Mouse (Mus musculus): Measurements from ENCODE around the gene Cops9.

The Cops9 gene

DNA sequence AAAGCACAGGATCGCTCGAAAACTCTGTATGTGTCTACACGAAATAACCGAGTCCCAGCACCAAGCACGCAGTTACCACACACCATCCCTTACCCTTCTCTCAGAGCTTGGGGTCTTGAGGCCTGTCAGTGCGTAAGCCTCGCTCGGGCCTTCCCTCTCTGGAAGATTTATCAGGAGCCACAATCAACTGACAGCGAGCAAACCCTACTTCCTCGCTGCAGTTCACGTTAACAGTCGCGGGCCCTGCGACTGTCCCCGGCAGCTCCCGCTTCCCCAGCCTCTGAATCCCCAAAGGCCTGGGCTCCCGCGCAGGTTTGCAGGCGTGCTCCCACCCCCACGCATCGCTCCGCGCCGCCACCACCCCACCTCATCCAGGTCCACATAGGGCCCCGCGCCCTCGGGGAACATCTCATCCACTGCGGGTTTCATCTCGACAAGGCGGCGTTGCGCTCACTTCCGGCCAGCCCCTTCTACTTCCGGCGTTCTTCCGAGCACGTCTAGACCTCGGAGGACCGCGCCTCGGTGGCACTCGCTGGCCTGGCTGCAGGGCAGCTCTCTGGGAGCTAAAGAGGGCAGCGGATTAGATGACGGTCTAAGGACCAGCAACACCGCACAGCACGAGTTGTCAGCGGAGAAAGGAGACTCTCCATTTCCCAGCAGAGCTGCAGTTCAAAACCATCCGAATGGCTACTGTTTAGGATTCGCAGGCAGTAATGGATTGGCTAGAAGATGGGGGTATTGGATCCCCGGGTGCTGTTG lies at the start of gene Cops9:
Cops9 (minus strand) TSS at position 472 of the 759 bp plus-strand sequence.
- DNase-seq = peak; percentile 93

DNA sequence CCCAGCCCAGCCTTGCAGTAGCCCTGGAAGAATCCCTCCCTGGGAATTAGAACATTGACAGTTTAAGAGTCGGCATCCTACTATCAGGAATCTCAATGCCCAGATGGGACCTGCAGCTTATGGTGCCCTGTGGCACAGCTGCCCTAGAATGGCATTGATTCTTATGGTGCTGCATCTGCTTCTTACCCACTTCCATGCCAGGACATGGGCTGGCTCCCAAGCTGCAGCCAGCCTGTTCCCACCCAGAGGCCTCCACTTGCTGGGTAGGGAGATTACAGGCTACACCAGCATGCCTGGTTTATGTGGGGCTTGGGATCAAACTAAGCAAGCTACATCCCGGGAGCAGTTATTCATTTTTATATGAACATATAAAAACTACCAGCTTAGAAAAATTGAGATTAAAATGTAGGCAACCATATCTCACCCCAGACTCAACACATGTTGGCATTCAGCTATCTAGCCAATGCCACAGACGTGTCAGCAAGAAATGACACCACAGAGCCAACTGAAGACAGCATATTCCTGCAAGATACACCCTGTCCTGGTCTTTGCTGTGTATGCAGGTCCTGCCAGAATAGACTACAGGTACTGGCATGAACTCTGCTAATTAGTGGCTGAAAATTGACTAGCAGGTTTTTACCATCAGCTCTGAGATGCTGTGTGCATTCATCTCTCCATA lies 49.5 kb upstream of the Cops9 start:
- no peak for DNase-seq

DNA sequence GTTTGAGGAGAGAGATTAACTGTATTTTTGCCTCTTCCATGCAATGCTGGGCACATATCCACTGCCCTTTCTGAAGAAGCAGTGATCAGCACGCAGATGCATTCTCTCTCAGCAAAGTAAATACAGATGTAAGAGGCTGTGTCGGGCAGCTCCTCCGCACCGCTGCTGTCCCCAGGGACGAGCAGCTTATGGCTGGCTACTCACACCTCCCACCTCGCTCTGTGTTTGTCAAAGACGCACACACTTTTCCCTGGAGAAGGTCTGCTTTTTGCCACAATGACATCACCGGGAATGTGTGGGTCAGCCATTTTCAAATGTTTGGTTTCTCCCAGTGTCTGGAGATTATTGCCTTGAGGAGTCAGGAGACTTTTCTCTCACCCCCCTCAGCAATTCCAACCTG lies 45.2 kb upstream of the Cops9 start:
- DNase-seq = no peak

DNA sequence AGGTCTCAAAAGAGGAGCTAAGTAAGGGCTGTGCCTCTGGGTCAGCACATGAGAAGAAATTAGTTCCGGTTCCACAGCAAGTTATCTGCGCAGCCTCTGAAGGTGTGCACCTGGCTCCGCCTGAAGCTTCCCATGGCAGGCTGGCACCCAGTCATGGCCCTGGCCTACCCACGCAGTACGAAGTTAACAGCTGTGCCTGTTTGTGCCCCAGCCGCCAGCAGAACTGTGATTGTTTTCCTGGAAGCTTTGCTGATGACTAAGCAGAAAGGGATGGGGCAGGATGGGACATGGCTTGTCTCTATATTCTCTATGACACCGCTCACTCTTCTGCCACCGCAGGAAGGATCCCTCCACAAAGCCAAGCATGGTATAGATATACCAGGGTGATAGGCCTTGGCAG lies 41.4 kb upstream of the Cops9 start:
- no peak for DNase-seq

DNA sequence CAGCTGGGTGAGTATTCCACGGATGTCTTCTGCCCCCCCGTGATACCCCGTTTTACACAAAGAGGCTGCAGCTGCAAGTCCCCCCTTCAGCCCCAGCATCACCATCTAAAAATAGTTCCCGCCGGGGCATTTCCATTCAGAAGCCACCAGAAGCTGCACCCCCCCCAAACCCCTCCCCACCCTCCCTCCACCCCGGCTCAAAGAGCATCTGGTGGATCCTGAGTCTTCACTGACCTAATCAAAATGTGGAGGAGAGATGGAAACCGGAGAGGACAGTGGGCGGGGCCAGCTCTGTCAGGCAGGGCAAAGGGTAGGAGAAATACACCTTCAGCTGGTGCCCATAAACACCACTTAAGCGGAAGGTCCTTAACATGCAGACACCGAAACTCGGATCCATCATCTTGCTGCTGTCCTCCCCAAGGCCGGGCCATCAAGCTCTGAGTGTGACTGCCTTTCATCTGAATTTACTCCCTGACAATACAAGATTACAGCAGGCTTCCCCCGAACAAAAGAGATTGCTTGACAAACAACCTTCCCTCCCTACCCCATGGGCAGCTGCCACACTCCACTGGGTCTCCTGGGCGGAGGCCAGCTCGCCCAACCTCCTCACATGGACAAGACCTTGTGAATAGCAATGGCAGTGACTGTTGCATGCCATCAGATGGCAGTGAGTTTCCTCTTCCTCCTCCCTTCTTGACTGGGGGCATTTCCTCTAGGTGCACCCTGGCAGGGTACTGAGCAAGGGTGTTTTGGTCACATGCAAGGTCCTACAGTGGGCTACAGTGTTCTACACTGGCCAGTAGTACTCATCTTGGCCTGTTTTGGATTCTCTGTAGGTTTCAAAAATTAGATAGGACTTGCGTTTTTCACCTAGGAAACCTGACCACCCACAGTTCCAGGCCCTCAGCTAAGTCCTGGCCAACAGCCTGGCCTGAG lies 39.2 kb upstream of the Cops9 start:
- DNase-seq = no peak

DNA sequence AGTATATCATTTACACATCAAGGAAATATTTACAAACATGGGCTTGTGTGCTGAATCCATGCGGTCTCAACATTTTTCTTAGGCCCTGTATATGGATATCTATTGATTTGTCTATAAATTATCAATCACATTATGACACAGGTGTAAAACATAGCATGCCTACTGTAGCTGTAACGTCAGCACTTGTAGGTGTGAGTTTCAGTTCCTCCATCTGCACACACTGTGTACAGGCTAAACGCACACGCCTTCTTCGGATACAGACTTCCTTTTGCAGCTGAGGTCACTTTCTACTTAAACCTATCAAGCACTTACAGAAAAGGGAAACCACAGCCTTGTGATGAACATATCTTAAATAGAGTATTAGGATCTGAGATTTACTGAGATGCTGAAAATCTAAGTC lies 37.0 kb upstream of the Cops9 start:
- no peak for DNase-seq

DNA sequence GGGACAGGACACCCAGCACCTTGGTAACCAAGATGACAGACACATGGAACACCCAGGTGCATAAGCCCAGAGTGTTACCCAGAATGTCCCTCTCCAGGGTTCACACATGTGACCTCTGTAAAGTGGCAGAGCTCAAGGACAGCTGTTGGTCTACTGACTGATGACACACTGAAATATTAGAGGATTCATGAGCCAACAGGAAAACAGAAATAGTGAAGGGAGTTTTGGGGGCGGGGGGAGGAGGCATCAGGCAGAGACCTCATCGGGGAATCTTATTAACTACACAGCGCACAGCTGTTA lies 34.8 kb upstream of the Cops9 start:
- peak; percentile 30 for DNase-seq

DNA sequence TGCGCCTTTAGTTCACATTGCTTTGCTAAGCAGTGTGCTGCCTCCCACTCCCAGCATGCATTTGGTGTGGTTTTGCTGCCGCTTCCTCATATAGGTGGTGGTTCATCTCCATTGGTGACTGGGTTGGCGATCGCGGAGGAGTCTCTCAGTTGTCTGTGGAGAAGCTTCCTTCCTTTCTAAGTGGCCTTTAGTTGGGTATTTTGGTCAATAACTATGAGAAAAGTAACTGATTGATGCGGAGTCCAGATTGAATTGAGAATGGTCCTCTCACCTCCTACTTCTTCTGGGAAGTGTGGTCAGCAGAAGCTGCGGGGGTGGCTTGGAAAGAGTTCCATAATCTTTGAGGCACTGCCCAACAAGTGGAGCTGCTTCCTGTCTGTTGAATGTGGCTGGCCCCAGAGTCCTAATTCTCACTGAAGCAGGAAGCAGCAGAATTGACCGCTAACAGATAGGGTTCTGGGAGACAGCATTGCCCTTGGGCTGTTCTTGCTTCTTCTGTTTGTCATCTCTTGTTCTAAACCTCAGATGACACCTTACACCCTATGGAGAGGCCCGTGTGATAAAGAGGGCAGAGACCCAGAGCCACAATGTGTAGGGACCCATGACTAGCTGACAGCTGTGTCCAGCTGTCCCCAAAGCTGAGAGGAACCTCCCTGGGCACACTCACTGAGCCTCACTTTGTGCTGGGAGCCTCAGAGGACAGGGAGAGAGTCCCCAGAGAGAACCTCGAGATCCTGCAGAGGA lies 34.3 kb upstream of the Cops9 start:
- no peak for DNase-seq

DNA sequence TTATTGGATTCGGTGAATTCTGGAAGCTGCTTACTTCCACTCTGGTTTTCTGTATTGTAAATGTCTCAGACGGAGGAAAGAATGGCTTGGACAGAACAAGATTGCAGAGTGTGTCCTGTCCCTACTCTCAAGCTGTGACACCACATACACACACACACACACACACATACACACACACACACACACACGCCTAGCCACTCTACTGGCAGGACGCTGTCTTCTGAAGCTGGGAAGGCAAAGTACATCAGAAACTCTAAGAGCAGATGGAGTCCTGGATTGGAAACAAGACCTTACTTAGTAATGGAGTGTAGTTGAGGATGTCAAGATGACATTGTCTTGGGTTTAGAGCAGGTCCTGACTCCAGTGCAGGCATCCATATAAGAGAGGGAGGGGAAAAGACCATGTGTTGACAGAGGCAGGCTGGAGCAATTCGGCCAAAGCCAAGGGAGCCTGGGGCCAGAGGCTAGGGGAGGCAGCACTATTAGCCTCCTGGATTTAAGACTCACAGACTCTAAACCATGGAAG lies 31.5 kb upstream of the Cops9 start:
- DNase-seq = peak; percentile 38

DNA sequence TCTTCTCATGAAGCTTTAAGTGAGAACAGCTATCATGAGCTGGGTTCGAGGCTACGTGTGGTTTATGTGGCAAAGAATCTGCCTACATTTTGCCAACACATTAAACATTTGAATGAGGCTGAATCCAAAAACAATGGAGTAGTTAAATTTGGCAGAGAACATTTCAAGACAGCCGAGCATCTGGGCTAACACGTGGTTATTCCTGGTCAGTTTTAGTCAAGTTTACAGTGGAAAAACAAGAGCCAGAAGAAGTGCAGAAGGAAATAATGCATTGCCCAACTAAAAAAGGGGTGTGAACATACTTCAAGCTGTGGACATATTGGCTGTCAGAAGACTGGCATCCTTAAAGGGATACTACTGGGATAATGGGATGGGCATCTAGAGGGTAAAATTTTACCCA lies 29.5 kb upstream of the Cops9 start:
- DNase-seq = no peak

DNA sequence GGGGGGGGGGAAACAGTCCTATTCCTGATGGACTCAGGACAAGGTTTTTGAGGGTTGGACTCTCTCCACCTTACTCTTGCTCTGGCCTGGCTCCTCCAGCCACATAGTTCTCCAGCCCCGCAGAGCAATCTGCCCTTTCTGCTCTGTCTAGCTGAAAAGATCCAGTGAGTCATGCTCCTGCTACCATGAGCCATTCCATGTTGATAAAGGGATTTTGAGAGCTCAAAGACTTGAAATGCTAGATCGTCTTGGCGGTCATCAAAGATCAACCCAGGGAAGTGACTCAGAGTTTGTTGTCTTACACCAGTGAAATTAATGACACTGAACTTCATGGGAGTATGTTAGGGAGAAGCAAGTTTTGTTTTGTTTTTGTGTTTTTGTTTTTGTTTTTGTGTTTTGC lies 27.6 kb upstream of the Cops9 start:
- no peak for DNase-seq

DNA sequence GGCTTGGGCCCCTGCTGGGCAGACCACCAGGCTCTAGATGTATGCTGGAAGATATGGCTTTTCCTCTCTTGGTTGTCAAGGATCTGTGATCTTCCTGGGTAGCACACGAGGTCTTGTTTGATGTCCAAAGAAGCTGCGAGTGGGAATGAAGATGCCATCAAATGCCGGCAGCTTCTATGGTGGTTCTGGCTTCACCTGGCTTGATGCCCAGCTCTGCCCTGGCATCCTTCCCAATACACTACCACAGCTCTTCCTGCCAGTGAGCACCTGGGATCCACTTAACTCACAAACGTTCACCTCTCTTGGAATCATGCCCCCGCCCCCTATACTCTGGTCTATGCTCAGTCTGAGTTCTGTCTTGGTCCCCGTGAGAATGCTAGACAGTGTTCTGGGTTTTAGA lies 25.3 kb upstream of the Cops9 start:
- DNase-seq = no peak

DNA sequence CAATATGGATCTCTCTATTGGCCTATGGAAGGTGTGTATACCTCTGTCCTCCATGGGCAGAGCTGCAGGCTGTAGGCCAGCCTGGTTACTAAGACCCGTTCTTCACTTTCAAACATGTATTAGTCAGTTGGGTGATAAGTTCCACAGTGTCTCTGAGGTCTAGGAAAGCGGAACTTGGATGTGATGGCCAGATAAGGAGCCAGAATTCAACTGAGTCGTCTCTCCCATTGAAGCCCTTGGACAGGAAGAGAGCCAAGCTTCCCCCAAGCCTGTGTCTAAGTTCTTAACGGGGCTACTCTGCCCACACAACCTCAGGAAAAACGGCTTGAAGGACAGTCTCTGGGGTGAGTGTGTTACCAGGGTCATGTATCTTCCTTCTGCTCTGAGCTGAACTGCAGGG lies 17.6 kb upstream of the Cops9 start:
- no peak for DNase-seq

DNA sequence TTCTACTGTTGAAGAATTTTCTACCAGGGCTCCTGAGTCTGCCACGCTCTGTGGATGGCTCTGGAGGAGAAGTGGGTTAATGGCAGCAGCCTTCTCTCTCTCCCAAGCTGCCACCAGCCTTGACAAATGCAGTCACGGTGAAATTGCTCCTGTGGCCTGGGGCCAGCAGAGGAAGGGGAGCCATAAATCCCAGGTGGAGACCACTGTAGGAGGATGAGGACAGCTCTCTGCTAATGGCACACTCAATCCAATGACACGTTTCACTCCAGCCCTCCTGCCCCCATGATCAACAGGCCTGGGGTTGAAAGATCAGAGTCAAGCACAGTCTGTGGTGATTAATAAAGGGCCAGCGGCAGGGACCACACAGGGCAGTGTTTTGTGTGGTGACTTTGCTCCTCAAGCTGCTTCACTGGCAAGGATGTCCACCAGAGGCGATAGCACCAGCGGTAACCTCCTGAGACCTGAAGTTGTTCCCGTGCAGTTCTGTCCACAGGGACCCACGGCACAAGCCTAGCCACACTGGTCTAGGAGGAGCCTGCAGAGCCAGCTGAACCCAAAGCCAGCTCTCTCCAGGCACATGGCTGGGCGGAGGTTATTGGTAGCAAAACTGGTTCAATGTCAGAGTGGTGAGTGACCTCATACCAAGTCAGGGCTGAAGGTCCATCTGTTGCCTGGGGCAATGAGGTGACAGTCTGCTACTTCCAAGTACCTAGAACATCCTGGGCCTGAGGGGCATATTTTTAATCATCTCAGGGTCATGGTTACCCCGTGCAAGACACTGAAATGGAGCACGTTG lies 15.4 kb upstream of the Cops9 start:
- DNase-seq = no peak

DNA sequence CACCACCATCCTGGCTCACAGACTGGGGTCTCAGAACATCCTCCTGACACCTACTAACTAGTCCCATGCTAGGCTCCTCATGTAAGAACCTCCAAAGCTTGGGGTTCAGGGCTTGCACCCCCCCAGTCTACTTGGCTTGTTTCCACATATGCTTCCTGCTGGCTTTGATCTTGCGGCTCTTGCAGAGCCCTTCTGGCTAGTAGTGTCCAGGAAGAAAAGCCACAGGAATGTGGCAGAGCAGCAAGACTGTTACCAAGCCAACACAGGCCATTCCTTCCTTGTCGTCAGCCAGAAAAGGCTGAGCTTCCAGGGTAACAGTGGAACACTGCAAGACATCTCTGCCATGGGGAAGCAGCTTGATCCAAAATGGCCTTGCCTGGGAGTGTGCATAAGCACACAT lies 12.9 kb upstream of the Cops9 start:
- DNase-seq = peak; percentile 55

DNA sequence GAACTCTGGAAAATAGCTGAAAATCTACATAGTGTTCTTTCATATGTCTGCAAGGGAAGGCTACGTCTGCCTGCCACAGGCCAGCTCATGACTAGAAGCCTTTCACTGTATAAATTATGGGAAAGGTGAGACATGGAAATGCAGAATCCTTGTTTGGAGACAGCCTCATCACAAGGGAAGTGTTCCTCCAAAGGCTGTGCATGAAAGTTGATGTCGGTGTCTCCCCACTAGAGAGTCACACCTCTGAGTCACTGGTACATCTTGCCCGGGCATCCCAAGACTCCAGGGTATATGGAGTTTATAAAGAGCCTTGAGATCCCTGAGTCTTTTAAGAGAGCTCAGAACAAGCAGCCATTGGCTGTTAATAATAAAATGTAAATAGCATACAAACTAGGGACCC lies 11.4 kb upstream of the Cops9 start:
- DNase-seq = no peak

DNA sequence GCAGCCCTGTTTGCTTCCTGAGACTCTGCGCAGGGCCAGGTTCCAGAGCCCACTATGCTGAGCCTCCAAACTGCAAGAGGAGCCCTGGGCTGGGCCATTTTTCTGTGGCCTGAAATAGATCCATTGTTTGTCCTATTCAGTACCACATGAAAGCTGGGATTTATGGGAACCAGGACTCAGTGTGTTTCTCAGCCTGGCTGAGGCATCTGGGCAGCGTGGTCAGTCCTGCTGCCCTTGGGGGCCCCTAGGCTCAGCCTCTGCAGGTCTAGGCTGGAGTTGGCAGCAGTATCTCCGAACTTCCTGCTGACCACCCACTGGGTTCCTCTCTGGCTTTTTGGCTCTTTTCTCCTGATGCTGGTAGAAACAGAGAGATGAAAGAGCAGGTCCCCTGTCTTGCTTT lies 9.7 kb upstream of the Cops9 start:
- DNase-seq = no peak

DNA sequence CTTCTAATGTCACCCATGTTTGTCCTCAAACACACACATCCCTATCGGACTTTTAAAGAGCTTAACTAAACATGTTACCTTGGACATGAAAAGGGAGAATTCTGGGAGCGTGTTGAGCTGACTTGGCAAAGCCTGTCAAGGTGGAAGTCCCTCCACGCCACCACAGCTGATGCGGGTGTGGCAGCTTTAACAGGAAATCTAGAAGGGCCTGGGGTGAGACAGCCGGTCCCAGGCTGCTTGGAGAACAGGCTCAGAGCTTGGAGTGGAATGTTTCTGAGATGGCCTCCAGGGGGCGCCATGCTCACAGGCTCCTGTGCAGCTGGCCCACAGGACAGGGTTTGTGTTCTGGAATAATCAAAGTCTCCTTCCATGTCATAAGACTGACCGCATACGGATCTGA lies 6.9 kb upstream of the Cops9 start, which contains the start of gene Otos:
Otos (minus strand) TSS at position 169 of the 400 bp plus-strand sequence.
- DNase-seq = peak; percentile 82

DNA sequence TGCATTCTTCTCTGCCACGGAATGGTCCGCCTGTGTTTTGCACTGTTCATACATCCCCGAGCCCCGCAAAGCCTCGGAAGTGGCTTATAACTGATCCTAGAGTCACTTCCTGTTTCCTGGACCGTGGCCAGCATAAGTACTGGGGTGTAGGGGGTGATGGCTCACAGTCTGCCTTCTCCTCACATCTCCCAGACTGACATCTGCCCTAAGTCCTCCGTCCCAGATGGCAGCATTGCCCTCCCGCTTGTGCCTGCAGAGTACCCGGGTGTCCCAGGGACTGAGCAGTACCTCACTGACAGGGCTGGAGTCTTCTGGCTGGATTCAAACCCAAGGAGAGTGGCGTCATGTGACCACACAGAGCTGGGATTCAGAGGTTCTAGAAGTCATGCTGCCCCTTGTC lies 6.4 kb upstream of the Cops9 start:
- no peak for DNase-seq

DNA sequence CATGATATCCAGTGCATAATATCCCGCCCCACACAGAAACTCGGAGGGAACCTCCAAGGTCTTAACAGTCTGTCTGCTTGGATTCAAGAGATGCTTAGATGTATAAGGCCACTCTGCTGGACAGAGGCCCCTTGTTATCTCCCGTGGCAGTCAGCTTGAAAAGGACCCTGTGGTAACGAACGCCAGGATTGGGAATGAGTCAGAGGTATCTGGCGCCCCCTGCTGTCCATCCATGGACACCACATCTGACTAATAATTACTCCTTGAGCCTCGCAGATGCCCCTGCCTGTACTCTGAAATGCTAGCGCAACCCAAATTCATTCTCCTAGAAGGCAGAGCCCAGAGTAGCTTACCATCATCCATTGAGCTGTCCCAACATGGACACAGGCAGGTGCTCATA lies 6.0 kb upstream of the Cops9 start:
- DNase-seq = peak; percentile 78

DNA sequence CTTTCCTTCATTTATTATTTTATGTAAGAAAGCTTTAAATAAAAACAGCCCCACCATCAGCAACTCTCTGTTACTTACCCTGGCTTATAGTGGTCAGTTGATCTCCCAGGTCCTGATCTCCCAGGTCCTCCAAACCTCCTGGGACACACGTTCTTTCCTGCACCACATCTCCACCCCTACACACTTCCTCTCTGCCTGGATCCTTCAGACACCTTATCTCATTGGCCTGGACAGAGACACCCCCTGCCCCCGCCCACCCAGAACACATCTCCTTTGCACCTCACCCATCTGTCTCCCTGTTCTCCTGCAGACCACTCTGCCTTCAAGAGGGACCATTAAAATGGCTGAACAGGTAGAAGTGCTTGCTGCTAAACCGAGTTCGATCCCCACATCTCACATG lies 5.2 kb upstream of the Cops9 start:
- no peak for DNase-seq

DNA sequence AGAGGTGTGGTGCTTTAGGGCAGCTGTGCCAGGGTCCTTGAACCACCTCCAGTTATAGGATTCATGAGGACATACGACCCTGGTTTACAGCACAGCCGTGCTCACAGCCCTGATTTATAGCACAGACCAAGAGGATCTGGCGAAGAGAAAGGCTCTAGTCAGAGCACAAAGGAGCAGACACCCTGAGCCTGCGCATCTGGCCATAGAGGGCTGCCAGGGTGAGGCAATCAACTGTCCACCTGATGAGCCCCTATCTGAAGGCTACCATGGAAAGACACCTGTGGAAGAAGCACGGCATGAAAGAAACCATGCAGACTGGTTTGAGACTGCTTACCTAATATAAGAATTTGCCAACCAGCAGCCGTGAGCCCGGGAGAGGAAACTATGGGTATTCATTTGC lies 4.8 kb upstream of the Cops9 start:
- no peak for DNase-seq
